Mouse (Mus musculus) CD8-positive naive resting alpha-beta T cell, adult 2 months (primary cell): ENCODE measurements at regions not wholly inside any gene's neighbourhood (a gene's known extent, or its start where the extent isn't known, plus 50 kb on each side); places are given as distances from the start of the nearest gene placed in this dataset.
"Not testable (repeated sequence)": the region's sequence is repeated elsewhere in the genome, so short reads cannot be mapped to it uniquely, and the experiment has no call there.

ENCODE experiments used
- DNase-seq, 2 experiments: peaks; one replicate each; pipeline ENCODE4 v3.0.0; 2022; ENCODE audit warnings: low read depth in 2 of 2, low spot score in 2 of 2

DNA sequence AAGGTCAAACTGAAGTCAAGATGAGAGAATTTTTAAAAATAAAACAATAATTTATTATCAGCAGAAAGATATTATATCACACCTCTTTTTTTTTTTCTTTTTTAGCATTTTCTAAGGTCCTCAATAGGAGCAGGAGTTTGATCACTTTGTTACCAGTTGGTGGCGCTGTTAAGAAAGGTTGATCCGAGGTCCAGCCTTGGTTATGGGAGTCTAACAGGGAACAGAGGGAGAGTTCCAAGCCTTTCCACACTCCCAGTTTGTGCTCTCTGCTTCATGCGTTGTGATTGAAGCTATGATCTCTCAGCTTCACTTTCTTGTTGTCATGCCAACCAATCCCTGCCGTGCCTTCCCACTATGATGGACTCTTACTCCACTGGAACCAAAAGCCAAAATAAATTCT is 83.8 kb downstream of the Fam174a start:
- peak in 1 of 2 experiments; percentile 2 for DNase-seq

DNA sequence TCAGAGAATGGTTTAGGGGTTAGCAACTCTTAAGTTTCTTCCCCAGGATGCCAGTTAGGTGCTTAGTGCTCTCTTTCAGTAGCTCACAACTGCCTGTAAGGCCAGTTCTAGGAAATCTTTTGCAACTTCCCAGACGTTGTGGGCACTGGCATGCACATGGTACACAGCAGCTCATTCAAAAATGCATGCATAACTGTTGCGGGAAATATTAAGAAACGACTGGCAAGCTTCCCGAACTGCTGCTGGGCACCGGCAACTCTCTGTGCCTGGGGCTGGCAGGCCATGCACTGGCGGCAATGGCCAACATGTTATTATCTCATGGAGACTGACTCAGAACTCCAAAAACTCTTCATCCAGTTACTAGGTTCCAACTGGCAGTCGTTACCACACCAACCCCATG is 86.3 kb downstream of the Fam174a start:
- DNase-seq, result no peak

DNA sequence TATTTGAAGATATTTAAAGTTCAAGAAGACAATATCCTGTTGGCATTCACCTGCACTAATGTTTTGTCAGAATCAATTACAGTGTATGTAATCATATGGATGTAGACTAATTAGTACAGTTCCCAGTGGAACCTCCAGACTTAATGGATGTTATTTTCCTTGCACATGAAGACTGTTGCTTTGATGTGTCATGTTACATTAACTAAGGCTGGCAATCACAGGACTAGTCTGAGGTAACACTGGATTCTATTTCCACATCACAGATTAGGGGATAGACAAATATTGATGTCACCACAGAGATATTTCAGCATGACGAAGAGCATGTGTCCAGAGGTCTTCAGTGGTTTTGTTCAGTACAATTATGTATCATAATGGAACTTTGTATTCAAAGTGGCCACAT is 108.8 kb downstream of the Fam174a start:
- no peak for DNase-seq

DNA sequence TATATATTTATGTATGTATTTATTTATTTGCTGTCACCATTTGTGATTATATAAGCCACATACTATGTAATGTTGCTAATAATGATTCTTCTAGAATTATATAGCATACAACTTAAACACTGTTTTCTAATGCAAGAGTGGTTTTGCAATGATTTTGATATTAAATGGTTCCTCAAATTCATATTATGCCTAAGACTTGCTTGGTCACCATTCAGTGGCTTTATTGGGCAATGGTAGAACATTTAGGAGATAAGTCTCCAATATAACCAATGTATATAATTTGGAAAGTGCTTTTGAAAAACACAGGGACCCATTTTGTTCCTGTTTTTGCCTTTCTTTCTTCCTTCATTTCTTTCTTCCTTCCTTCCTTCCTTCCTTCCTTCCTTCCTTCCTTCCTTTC is 112.0 kb downstream of the Fam174a start:
- DNase-seq, result no peak

DNA sequence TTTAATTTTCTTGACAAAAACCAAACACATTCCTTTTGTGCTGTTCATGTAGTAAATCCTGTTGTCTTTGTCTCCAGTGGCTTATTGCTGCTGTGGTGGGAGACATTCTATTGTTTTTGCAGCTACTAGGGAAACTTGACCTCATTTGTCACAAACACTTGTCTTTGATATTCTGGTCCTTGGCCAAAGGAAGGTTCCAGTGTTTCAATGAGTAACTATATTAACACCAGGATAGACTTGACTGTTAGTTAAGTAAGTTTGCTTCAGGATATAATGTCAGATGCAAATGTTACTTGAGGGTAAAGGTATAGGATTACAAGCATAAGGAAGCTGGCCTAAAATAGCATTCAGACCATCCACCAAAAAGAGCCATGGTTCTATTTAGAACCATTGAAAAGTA is 123.7 kb downstream of the Fam174a start:
- DNase-seq, result no peak

DNA sequence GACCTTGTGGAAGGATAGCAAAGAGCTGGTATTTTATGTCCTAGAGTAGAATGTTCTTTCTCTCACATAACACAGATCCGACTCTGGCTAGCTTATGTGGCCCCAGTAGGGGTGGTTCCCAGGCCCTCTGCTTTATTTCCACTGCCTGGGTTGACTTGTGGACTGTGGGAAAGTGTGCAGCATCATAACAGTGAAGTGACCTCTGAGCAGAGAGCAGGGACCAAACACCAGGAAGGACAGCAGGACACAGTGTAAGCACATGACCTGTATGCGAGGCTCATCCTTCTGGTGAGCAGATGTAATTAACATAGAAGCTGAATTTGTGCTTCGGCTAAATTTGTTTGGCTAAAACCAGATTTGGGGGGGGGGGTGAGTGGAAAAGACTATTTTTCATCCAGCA is 132.1 kb downstream of the Fam174a start:
- DNase-seq, result no peak

DNA sequence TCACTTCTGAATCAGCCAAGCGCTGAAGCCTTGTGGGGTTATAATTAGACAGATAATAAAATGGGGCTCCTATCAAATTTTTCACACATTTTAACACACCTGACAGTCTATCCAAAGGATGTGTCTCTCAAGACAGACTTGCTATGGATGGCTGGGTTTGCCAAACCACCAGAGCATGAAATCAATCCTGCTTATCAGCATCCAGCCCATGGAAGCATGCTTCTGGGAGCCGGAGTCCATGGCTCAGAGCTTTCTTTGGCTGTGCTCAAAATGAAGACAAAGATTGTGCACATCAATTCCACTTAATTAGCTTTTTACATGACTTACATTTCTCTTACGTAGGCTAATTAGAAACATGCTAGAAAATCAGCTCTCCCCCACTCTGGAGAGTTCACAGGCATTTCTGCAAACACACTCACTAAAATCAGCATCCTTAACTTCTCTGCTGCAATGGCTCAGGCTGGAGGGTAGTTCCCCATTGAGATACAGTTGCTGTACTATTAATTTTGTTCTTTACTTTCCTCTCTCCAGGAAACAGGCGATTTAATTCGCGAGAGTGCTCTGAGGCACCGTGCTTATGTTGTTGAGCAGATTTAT is 135.6 kb downstream of the Fam174a start:
- no peak for DNase-seq

DNA sequence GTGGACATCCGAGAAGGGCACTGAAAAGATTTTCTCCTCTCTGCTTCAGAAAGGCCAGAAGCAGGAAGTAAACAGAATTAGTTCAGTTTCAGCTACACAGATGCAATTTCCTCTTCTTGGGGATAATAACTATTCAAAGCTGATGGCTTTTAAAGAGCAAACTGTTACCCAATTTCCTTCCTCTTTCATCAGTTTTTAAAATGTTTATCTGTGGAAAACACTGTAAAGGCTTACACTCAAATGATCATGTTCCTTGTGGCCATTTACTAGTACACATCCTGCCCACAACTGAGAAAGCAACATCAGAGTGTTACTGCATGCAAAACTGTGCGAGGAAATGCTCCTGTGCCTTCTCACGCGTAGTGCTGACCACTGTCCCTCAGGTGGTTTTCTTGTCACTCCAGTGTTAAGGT is 137.5 kb downstream of the Fam174a start:
- no peak for DNase-seq

DNA sequence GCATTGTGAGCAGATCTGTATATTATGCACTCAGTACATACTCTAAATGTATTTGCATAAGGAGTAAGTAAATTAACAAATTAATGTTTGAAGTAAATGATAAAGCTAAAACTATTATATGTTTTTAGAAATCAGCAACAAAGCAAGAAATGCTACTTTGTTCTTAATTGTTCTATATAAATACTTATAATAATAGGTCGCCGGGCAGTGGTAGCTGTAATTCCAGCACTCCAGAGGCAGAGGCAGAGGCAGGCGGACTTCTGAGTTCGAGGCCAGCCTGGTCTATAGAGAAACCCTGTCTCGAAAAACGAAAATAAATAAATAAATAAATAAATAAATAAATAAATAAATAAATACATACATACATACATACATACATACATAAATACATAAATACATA is 138.3 kb downstream of the Fam174a start:
- peak; percentile 30 to 50 for DNase-seq

DNA sequence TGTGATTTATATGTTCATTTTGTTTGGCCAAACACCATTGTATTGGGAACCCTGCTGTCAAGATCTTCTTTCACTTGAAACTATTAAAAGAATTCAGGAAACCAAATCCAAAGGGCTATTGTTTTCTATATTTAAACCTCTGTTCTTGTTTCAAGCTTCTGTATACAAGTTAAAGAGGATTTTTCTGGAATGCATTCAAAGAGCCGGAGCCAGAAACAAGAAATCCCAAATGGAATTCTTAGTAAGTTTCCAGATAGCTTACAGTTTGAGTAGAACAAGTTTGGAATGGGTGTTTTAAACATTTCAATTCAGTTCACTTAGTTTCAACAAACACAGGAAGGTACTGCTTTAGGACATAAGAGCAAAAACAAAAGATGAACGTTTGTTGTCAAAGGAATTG is 140.8 kb downstream of the Fam174a start:
- no peak for DNase-seq

DNA sequence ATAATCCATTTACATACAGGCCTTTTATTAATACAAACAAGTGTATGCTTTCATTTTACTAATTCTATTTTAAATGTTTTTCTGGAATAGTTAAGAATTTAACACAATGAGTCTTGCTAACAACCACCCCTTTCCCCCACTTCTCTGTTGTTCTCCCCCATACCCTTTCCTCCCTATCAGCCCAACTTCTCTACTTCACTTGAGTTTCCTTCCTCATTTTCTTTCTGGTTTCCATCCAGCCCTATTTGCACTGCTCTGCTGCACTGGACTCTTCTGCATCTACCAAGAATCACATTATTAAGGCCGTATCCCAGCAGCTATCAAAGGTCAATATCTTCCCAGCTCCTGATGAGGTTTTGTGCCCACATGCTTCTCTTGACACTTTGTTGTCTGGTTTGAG is 145.9 kb downstream of the Fam174a start:
- no peak for DNase-seq

DNA sequence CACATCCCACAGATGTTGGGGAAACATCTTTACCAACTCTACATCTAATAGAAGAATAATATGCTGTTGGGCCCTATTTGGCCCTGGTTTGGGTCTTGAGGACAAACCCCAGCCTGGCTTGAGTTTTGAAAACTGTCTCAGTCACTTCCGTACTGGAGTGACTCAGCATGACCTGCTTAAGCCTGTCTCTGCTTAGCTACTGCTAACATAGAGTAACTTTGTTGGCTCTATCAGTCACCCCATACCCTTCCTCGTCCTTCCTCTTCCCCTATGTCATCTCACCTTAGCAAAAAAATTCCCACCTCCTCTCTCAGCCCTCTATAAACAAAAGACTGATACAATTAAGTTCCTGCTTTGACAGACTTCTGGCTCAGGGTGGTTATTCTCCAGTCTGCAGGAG is 154.7 kb downstream of the Fam174a start:
- DNase-seq, result no peak

DNA sequence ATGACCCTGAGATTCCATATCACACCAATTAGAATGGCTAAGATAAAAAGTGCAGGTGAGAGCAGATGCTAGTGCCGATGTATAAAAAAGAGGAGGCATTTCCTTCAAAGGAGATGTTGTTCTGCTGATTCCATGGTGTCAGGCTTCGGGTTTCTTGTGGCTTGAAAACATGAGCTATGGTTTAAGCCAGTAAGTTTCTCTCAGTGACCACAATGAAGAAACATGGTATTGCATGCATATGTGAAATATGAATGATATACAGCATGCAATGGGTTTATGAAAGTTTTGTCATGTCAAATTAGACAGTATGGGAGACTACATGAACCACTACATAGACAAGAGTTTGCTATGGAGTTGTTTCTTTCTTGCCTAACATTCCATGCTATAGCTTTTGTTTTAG is 155.3 kb downstream of the Fam174a start:
- DNase-seq, result no peak

DNA sequence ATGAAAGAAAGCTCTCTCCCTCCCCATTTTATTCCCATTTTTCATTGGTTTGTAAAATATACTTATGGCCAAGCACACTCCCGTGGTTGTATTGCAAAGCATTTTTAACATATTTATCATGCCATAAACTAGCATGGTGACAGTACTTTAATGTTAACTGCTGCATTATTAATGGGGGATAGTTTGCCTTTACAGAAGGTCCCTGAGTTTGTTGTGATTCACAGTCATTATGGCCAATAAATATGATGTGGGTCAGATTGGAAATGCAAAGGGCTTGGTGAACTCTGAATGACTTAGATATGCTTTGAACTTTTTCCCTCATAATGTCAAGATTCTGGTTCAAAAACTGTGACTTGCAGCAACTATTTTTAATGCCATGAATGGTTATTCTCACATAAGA is 157.1 kb downstream of the Fam174a start:
- no peak for DNase-seq

DNA sequence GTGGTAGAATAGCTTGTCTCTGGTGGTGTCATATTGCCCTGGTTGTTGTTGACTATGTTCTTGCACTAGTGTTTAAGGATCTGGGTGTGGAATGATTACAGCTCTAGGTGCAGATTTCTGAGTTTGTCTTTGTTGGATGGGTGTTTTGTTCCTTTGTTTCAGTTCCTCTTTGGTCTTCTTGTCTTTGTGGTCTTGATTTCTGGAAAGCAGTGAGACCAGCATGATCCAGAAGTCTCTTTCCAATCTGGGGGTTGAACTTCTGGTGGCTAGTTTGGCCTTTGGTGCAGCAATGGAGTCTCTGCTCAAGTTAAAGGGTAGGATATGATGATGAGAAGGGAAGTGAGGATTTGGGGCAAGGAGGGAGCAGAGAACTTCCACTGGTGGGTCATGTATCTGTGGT is 174.4 kb downstream of the St8sia4 start:
- DNase-seq, result no peak

DNA sequence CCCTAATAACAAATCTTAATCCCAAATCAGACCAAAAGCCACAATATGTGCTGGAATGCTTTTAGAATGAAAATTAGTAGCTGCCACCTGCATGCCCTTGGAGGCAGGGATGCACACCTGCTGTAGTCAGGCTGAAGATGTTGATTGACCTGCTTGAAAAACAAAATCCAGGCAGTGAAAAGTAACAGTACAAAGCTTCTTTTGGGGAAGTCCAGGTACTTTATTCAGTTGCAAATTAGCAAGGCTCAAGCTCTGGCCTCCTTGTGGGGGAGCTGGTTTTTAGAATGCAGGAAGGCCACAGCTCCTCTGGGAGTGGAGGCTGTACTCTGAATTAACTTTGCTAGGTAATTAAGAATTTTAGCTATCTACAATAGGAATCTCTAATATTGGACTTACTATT is 166.7 kb downstream of the St8sia4 start:
- not testable (repeated sequence) for DNase-seq

DNA sequence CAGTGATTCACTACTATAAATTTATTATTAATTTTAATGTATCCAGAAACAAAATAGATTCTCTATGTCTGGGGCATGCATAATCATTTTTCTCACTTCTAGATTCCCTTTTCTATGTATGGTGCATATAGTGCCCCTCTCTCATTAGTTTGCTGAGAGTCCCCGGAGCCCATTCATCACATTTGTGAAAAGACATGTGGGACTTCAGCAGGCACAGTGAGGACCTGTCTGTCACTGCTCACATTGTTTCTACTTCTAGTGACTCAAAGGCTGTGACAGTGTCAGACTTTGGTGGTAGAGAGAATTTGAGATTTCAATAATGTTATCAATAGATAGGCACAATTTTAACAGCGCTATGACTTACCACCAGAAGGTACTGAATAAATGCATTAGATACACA is 158.7 kb downstream of the St8sia4 start:
- no peak for DNase-seq

DNA sequence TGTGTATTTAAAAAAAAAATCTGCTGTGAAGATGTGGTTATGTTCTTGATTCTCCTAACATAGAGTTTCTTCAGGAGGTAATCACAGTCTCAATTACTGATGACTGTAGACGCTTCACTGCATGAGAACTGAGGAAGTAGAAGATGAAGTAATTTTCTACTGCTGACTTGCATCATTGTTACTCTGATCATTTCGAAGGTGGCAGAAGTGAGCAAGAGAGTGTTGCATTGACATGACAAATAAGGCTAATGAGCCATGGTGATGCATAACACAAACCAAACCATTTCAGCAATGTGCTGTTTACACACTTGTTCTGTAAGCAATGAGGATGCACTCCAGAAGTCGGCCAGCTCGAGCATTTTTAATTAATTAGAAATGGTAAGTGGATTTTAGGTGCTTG is 138.6 kb downstream of the St8sia4 start:
- no peak for DNase-seq

DNA sequence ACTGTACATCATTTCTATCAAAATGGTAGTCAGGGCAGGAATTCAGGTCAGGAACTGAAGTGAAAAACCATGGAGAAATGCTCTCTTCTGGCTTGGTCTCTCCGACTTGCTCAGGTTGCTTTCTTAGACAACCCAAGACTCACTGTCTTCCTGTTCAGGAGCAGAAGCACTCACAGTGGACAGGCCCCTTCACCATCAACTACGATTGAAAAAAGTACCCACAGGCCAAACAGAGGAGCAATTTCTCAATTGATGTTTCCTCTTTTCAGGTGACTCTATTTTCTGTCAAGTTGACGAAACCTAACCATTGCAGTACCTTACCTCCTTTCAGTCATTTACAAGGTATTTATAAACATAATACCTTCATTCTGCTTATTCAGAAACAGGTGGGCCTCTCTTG is 136.4 kb downstream of the St8sia4 start:
- no peak for DNase-seq
